13 mouse cellular contexts compared by ENCODE assay signal in genomic region chr9:75959775-75960174, GRCm38 (mm10). TPM values are rescaled to one million over a fixed set of nuclear protein-coding genes. Genes with fewer than 3 reads are reported as not detected.
A peak's percentile ranks its signal among the peaks of the same experiment; 100 is the strongest.
DNase-seq lines count a peak whose midpoint lies in the region.
"Had no signal": no experiment of that assay in that cellular context is flagged by ENCODE, and none has a peak within 500 bp of the region (broad histone marks: within the 10 kb centered on the region; RNA-seq: fewer than 3 reads in every experiment).

No protein-coding gene starts in this region.

- H3K9me3 ChIP-seq in heart, embryonic 10.5 days = no peaks in the 10 kb centered on the region
- H3K9me3 ChIP-seq: embryonic facial prominence, embryonic 12.5 days had no signal

- peaks cover 19% of the 10 kb centered on the region for H3K4me1 ChIP-seq in heart, embryonic 10.5 days

- H3K27me3 ChIP-seq in heart, embryonic 10.5 days (ENCODE audit: insufficient read depth, poor library complexity, severe bottlenecking) = peaks cover 14% of the 10 kb centered on the region
- H3K27me3 ChIP-seq: embryonic facial prominence, embryonic 12.5 days; Patski had no signal

- no peak for DNase-seq in heart, embryonic 10.5 days (ENCODE audit: low spot score)
- DNase-seq in heart, adult 9 months (ENCODE audit: low spot score in 2 of 2) = no peak
- peak; percentile 10 for DNase-seq in retina, postnatal 1 day
- DNase-seq in retina, embryonic 14.5 days (ENCODE audit: low spot score) = no peak
- DNase-seq in lung, adult 18-20 months = peak; percentile 5 to 19
- DNase-seq in frontal cortex, postnatal 25 days (ENCODE audit: low spot score in 2 of 2) = no peak
- DNase-seq in layer of hippocampus, postnatal 14 days (ENCODE audit: low spot score in 2 of 2) = no peak
- no peak for DNase-seq in layer of hippocampus, adult 18-20 months (ENCODE audit: low spot score in 2 of 2)
- DNase-seq: forebrain, postnatal 0 days had no signal

- H3K27ac ChIP-seq in heart, embryonic 10.5 days = peak overlapping the region; percentile 6; the same call in 1 of the 2 replicates
- H3K27ac ChIP-seq: embryonic facial prominence, embryonic 12.5 days; hindbrain, embryonic 14.5 days had no signal

- no peak overlapping the region for H3K4me3 ChIP-seq in heart, embryonic 10.5 days
- H3K4me3 ChIP-seq: embryonic facial prominence, embryonic 12.5 days had no signal

- WGBS in heart, embryonic 10.5 days = 14% methylated on average over 3 of the region's 3 CpGs

- H3K36me3 ChIP-seq in heart, embryonic 10.5 days = no peaks in the 10 kb centered on the region
- H3K36me3 ChIP-seq: embryonic facial prominence, embryonic 12.5 days had no signal

RNA-seq across cellular contexts. Expression of gene Hmgcll1, which starts 54.9 kb away (rescaled TPM):
- polyA plus RNA-seq in heart, embryonic 10.5 days (2016; fragmentation: Nextera tagmentation; extraction: Ambion mirVana) = 3.2 TPM in 2 replicates
- total RNA-seq in layer of hippocampus, postnatal 14 days (2021) = 10 to 100 TPM; 13.9 to 16.4 TPM
- 10 to 100 TPM; 13.2 to 15.8 TPM for total RNA-seq in layer of hippocampus, adult 18-20 months (2021)
- total RNA-seq: granulocyte monocyte progenitor cell, adult 5-6 weeks had no signal

Comparison
In these comparisons a context has a peak if more than half of its experiments do, and no peak if none do; other contexts are left out.
1. DNase-seq: peak in retina, postnatal 1 day (single experiment) and lung, adult 18-20 months (2 of 2); none in heart, embryonic 10.5 days (single experiment), heart, adult 9 months (0 of 2), retina, embryonic 14.5 days (single experiment), frontal cortex, postnatal 25 days (0 of 2), layer of hippocampus, postnatal 14 days (0 of 2) and layer of hippocampus, adult 18-20 months (0 of 2).